Mouse (Mus musculus) hindbrain, embryonic 14.5 days (tissue): ENCODE measurements around the gene Rnf227. TPM values are rescaled to one million over a fixed set of nuclear protein-coding genes. Genes with fewer than 3 reads are reported as not detected.

ENCODE experiments used
- ATAC-seq: fragments of 200-750 bp; cut with Nextera tagmentation; 2 replicates; pipeline ENCODE4 v1.8.0; 2017; ENCODE audit warnings: moderate number of reproducible peaks, mild to moderate bottlenecking, moderate TSS enrichment, moderate library complexity; ENCODE audit not compliant: low FRiP score
- DNase-seq: peaks from one replicate; pipeline ENCODE4 v3.0.0-alpha.2; 2015; ENCODE audit warnings: low spot score
- H3K27ac ChIP-seq: fragments of 300-500 bp; sonication (generic); 2 replicates; pipeline ENCODE4 v1.5.1; 2014; ENCODE audit warnings: mild to moderate bottlenecking, moderate library complexity
- H3K27me3 ChIP-seq: fragments of 300-500 bp; sonication (generic); 2 replicates; pipeline ENCODE4 v1.6.1; 2014; ENCODE audit warnings: mild to moderate bottlenecking, low read length, mixed read lengths; ENCODE audit not compliant: control insufficient read depth, insufficient read depth
- H3K36me3 ChIP-seq: fragments of 300-500 bp; sonication (generic); replicated peaks from 2 replicates; pipeline ENCODE4 v1.6.1; 2014; ENCODE audit not compliant: control insufficient read depth, insufficient read depth
- H3K4me1 ChIP-seq: fragments of 300-500 bp; sonication (generic); replicated peaks from 2 replicates; pipeline ENCODE4 v1.6.1; 2014; ENCODE audit warnings: antibody characterized with exemption, low read length, mixed read lengths; ENCODE audit not compliant: control insufficient read depth, insufficient read depth
- H3K4me2 ChIP-seq: fragments of 300-500 bp; sonication (generic); replicated peaks from 2 replicates; pipeline ENCODE4 v1.6.1; 2014; ENCODE audit warnings: mild to moderate bottlenecking, moderate library complexity
- H3K4me3 ChIP-seq: fragments of 300-500 bp; sonication (generic); replicated peaks from 2 replicates; pipeline ENCODE4 v1.5.1; 2014; ENCODE audit warnings: mild to moderate bottlenecking, low read length
- H3K9ac ChIP-seq: fragments of 300-500 bp; sonication (generic); 2 replicates; pipeline ENCODE4 v1.6.1; 2014
- H3K9me3 ChIP-seq: fragments of 300-500 bp; sonication (generic); 2 replicates; pipeline ENCODE4 v1.6.1; 2016; ENCODE audit warnings: low read length; ENCODE audit not compliant: control insufficient read depth
- WGBS: fragments of 180-500 bp; shearing (Covaris S2); extraction: QIAGEN DNeasy Blood & Tissue Kit; methylation state at CpG from one replicate; pipeline ENCODE4 v1.1.7; 2014; 5-methylcytosine and 5-hydroxymethylcytosine counted together
- polyA plus RNA-seq: library from polyadenylated mRNA; unstranded; fragments of >200 nt; fragmentation: Nextera tagmentation; extraction: Ambion mirVana; gene quantifications from 2 replicates; pipeline ENCODE4 v1.2.1, GENCODE M21; 2014

The Rnf227 gene
- polyA plus RNA-seq, 1 experiment from 2014 or later, result 224 TPM

- H3K4me3 ChIP-seq, result peak overlapping the region; percentile 100
- 0% methylated on average over 22 of the region's 22 CpGs for WGBS
- ATAC-seq (no peak), DNase-seq (no peak)
- peak overlapping the region; percentile 100 for H3K9ac ChIP-seq
- H3K4me1 ChIP-seq, result peaks cover 48% of the 10 kb centered on the region
- H3K27me3 ChIP-seq, result no peaks in the 10 kb centered on the region
- peak overlapping the region; percentile 97 for H3K4me2 ChIP-seq
- H3K36me3 ChIP-seq, result peaks cover 25% of the 10 kb centered on the region
- no peaks in the 10 kb centered on the region for H3K9me3 ChIP-seq
- peak overlapping the region; percentile 100 for H3K27ac ChIP-seq
These were observed 26.8 kb downstream of the Rnf227 start for GRCm38 (mm10) chr11:69366855-69367615.

GRCm38 (mm10) chr11:69367616-69368355 lies 27.5 kb downstream of the Rnf227 start:
- no peak for DNase-seq
- peaks cover 52% of the 10 kb centered on the region for H3K4me1 ChIP-seq
- ATAC-seq, result 0 out of 2 replicates have a peak, but pooled peaks have one; percentile 1

GRCm38 (mm10) chr11:69368356-69369214 lies 28.3 kb downstream of the Rnf227 start:
- under 1% methylated on average over 53 of the region's 106 CpGs for WGBS
- 0 out of 2 replicates have a peak, but pooled peaks have one; percentile 22 for ATAC-seq
- H3K9me3 ChIP-seq, result no peaks in the 10 kb centered on the region
- no peaks in the 10 kb centered on the region for H3K27me3 ChIP-seq
- H3K4me3 ChIP-seq, result peak overlapping the region; percentile 100
- peak overlapping the region; percentile 97 for H3K4me2 ChIP-seq
- peaks cover 9% of the 10 kb centered on the region for H3K36me3 ChIP-seq
- H3K9ac ChIP-seq, result peak overlapping the region; percentile 100
- no peak for DNase-seq
- H3K27ac ChIP-seq, result peak overlapping the region; percentile 100
- H3K4me1 ChIP-seq, result peaks cover 52% of the 10 kb centered on the region

More at GRCm38 (mm10) chr11:69367616-69368355, 27.5 kb downstream of the Rnf227 start:
- Histone ChIP-seq H3K9me3 (no peaks in the 10 kb centered on the region), H3K27me3 (no peaks in the 10 kb centered on the region), H3K4me2 (peak overlapping the region; percentile 97), H3K36me3 (peaks cover 17% of the 10 kb centered on the region), H3K4me3 (peak overlapping the region; percentile 100), H3K9ac (peak overlapping the region; percentile 100), H3K27ac (peak overlapping the region; percentile 100)
- under 1% methylated on average over 22 of the region's 22 CpGs for WGBS

- Histone ChIP-seq H3K36me3 (peaks cover 1% of the 10 kb centered on the region; the same call in 1 of the 2 replicates), H3K4me1 (peaks cover 44% of the 10 kb centered on the region), H3K9me3 (no peaks in the 10 kb centered on the region), H3K27ac (peak within 1 kb of the TSS; percentile 100), H3K4me3 (peak within 1 kb of the TSS; percentile 100), H3K4me2 (peak within 1 kb of the TSS; percentile 97), H3K9ac (peak within 1 kb of the TSS; percentile 100), H3K27me3 (no peaks in the 10 kb centered on the region)
- DNase-seq (no peak), ATAC-seq (no peak)
- WGBS, result 1% methylated on average over 19 of the region's 34 CpGs
These were observed 29.1 kb downstream of the Rnf227 start, which contains the start of gene Chd3 for GRCm38 (mm10) chr11:69369215-69369989. Gene Chd3 (minus strand): TSS chr11:69369406.

GRCm38 (mm10) chr11:69369990-69370816 lies 29.9 kb downstream of the Rnf227 start:
- Histone ChIP-seq H3K9me3 (no peaks in the 10 kb centered on the region), H3K9ac (peak overlapping the region; percentile 100), H3K4me1 (peaks cover 36% of the 10 kb centered on the region), H3K4me3 (peak overlapping the region; percentile 100), H3K27ac (peak overlapping the region; percentile 100), H3K27me3 (no peaks in the 10 kb centered on the region), H3K36me3 (no peaks in the 10 kb centered on the region; the same call in 1 of the 2 replicates), H3K4me2 (peak overlapping the region; percentile 97)
- 17% methylated on average over 2 of the region's 2 CpGs for WGBS
- DNase-seq, result no peak
- no peak for ATAC-seq

- Histone ChIP-seq H3K27ac (peak overlapping the region; percentile 81), H3K36me3 (no peaks in the 10 kb centered on the region; the same call in 1 of the 2 replicates), H3K4me3 (peak overlapping the region; percentile 11), H3K4me2 (peak overlapping the region; percentile 31), H3K4me1 (peaks cover 30% of the 10 kb centered on the region), H3K9ac (peak overlapping the region; percentile 10), H3K9me3 (no peaks in the 10 kb centered on the region), H3K27me3 (no peaks in the 10 kb centered on the region)
- no peak for DNase-seq
- 11% methylated on average over 9 of the region's 9 CpGs for WGBS
- ATAC-seq, result no peak
These were observed 30.6 kb downstream of the Rnf227 start for GRCm38 (mm10) chr11:69370817-69371215.

GRCm38 (mm10) chr11:69371601-69372000 lies 31.3 kb downstream of the Rnf227 start:
- DNase-seq (no peak), ATAC-seq (no peak)
- 26% methylated on average over 12 of the region's 12 CpGs for WGBS
- peak overlapping the region; percentile 81 for H3K27ac ChIP-seq
- H3K4me1 ChIP-seq, result peaks cover 25% of the 10 kb centered on the region
- no peaks in the 10 kb centered on the region; the same call in 1 of the 2 replicates for H3K36me3 ChIP-seq
- H3K4me2 ChIP-seq, result peak overlapping the region; percentile 31
- no peak overlapping the region for H3K4me3 ChIP-seq
- no peaks in the 10 kb centered on the region for H3K27me3 ChIP-seq
- peak overlapping the region; percentile 10; the same call in 1 of the 2 replicates for H3K9ac ChIP-seq
- H3K9me3 ChIP-seq, result no peaks in the 10 kb centered on the region
